Mouse (Mus musculus) monocyte, adult 2 months (primary cell): ENCODE measurements around the gene Syk.

ENCODE experiments used
- DNase-seq, 2 experiments: peaks; one replicate each; pipeline ENCODE4 v3.0.0; 2022; ENCODE audit warnings: low spot score in 2 of 2, low read depth in 1 of 2

The Syk gene

DNA sequence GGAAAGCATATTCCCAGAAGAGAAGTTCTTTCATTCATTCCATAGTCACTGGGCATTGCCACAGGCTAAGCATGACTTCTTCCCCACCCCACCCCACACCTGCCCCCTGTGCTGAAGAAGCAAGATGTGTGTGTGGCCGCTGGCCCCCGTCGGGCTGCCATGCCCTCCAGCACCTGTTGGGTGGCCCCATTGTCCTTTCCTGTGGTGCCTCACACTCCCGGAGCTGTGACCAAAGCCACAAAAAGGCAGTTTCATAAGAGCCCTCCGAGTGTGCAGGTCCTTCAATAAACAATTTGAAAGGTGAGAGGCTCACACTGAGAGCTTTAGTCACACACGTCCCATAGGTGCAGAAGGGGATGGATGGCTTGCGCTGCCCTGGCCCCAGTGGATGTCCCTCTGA is 16.2 kb upstream of the Syk start:
- DNase-seq: no peak

DNA sequence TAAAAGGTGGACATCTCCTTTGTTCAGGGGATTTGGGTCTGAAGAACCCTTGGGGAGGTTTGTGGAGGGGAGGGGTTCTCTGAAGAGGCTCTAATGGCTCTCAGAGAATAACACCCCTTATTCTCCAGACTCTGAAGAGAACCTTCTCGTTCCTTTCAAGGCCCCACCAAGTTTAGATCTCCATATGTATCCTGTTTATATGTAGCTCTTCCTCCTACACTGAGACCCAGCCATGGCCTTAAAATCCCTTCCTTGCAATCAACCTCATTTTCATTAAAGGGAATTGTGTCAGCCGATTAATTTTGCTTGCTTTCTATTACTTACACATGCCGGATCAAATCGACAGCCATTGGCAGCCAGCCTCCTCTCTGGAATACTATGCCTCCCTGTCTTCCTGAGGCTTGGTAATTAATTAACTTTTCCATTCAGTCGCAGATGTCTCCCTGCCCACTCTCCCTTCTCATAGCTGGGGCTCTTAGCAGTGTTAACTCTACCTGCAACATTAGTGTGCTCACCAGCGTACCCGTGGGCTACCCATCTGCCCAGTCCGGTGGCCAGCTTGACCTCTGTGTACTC is 13.7 kb upstream of the Syk start:
- no peak for DNase-seq

DNA sequence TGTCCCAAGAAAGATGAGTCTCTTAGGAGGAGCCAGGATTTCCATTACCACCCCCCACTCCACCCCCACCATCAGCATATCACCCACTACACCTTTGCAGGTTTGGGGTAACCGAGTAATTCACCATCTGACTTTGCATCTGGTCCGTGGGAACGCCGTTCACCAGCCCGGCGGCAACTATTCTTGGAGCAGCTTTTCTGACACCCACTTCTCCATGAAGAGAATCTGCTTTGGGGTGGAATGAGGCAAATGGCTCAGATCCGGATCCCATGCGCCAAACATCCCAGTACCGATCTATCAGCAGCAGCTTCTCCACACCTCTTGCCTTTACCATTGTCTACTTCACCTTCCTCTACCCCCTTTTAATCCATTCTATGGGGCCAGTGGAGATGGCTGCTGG is 12.7 kb upstream of the Syk start:
- no peak for DNase-seq

DNA sequence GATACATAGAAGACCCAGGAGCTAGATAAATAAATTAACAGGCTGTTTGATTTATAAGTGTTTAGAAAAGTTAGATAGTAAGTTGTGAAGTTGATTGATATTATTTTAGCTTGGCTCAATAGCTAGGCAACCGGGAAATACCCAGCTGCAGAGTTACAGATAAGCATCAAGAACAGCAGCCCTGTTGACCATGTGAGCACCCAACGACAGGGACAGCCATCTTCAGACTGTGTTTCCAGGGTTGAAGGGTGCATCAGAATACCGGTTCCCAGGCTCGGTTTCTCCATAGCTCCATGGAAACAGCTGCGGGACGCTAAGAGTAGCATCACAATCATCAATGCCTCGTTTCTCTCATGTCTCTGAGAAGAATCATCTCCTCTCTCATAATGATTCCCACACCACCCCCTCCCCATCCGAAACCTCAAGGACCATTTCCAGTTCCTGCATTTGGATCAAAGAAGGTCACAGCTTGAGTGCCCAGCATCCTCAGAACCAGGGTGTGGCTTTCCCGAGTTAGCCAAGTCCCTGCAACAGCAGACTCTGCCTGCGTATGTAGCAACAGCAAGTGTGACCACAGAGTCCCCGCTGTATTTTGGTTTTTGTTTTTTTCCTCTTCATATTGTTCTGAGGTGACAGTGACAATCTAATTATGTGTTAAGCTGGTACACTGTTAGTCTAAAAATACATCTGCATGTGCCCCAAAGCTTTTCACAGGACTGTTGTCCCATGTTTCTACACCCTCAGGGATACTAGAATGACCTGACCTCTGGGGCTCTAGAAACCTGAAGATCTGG is 11.2 kb upstream of the Syk start:
- peak; percentile 78 to 84 for DNase-seq

DNA sequence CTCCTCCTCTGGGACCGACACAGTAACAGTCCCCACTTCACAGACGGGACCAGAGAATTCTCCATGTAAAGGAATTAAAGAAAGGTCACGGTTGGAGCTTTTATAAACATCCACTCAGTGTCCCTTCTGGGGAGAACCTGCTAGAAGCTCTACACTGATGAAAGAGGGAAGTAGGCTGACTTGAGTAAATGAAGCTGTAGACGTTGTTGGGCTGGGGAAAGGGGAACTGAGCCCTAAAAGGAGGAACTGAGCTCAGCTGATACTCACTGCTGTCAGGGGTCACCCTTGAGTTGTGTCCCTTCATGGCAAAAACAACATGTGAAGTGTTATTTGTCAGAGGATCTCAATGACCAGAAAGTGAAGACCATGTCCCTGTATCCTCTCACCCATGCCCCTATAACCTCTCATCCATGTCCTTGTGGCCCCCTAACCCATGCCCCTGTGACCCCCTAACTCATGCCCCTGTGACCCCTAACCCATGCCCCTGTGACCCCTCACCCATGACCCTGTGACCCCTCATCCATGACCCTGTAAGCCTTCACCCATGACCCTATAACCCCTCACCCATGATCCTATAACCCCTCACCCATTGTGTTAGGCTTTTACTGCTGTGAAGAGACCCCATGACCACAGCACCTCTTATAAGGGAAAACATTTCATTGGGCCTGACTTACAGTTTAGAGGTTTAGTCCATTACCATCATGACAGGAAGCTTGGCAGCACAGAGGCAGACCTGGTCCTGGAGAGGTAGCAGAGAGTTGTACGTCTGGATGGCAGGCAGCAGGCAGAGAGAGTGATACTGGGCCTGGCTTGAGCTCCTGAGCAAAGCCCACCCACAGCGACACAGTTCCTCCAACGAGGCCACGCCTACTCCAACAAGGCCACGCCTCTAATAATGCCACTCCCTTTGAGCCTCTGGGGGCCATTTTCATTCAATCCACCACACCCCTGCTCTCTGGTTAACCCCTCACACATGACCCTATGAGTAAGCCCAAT is 10.2 kb upstream of the Syk start:
- peak; percentile 83 for DNase-seq

DNA sequence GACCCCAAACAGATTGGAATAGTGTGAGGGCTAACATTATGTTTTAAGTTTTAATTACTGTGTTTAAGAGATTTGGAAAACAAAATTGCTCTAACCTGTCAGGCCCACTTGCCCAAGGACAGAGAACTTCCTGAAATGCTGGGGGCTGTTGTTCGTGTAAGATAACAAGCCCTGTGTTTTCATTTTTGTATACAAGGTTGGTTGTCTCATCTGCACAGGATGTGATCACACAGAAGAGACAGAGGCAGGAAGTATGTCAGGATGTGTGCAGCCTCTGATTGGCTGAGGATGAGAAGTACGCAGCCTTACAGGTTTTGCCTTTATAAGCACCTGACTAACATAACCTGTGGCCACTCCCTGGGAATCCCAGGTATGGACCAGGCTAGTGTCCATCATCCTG is 8.7 kb upstream of the Syk start:
- DNase-seq: no peak

DNA sequence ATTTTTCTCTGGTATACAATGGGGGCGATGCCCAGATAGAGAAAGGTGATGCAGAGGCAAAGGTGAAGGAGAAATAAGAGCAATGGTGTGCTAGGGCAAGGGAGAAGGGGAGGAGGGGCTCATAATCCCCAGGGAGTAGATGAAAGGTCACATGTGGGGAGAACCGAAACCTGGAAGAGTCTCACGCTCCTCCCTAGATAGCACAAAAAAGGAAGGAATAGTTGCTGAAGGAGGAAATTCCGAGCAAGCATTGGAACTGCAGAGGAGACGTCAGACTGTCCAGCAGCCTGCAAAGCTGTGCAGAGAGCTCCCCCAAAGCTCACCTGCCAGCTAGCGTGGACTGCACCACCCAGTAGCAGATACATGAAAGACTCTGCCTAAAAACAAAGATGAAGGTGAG is 7.5 kb upstream of the Syk start:
- no peak for DNase-seq

DNA sequence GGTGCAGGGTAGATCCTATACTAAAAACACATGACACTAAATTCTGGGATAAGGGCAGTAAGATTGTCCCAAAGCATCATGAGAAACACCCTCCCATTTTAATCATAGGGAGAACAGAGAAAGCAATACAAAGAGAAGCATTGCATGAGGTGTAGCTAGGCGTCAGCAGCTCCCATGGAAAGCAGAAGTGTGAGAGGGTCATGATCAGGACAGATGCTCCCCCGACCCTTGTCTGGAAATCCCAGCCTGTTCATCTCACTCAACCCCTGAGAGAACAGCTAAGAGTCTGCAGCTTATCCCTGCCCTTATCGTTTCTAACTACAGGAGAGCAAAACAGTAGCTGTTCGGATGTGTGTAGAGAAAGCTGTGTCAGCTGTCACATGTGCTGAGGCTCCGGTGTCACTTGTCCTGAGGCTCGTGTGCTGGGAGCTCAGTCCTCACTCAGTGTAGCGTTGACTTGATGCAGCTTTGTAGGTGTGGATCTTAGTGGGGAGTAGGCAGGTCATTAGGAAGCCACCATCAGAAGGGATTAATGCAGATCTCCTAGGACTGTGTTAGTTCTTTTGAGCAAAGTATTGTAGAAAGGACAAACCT is 6.9 kb upstream of the Syk start:
- peak in 1 of 2 experiments; percentile 42 for DNase-seq

DNA sequence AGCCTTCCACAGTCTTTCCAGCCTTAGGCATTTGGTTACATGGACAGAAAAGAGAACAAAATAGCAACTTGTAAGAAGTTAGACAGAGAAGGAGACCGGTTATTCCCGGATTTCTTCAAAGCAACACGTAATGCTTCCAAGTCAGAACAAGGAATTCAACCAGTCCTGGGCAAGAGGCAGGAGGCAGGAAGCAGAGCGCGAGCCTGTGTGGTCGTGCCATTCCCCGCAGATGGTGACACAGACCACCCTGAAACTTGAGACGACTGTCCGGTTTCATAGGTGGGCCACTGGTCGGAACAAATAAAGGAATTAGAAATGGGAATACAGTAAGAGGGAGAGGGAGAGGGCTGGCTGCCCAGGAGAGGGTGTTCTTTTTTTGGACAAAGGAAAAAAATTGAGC is 6.1 kb upstream of the Syk start:
- no peak for DNase-seq

DNA sequence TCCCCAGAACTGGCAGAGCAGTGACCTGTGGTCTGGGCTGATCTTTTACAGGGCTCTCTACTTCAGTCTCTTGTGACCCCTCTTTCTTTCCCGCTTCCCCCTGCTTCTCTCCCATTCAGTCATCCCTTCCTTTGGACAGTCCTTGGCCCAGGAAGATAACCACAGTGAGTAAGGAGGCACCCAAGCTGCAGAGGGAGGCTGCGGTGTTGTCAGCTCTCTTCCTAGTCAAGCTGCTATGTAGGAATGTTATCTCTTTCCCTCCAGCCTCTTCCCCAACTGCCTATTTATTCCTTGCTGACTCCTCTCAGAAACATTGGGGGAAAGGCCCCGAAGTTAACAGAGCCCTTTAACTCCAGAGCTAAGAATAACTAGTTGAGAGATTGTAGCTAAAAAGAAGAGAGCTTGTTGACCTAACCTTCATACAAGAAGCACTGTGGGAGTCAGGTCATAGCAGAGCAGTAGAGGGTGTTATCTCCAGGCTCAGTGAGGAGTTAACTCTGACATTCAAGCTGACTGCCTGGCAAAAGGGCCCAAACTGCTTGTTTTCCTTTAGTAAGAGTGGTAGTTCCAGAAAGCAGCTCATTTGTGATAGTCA is 5.5 kb upstream of the Syk start:
- no peak for DNase-seq

DNA sequence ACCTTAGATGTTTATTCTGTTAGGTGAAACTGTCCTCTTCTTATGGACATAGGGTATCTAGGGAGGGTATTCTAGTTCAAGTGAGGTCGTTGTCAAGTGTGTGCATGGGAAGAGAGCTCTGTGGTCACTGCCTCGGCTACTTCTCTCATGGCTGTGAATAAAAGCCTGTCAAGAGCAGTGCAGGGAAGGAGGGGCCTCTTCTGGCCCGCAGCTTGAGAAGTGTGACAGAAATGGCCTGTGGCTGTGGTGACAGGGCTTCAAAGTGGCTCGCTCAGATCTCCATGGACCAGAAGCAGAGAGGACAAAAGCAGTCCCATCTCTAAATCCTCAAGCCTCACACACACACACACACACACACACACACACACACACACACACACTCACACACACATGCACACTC is 5.0 kb upstream of the Syk start:
- no peak for DNase-seq

DNA sequence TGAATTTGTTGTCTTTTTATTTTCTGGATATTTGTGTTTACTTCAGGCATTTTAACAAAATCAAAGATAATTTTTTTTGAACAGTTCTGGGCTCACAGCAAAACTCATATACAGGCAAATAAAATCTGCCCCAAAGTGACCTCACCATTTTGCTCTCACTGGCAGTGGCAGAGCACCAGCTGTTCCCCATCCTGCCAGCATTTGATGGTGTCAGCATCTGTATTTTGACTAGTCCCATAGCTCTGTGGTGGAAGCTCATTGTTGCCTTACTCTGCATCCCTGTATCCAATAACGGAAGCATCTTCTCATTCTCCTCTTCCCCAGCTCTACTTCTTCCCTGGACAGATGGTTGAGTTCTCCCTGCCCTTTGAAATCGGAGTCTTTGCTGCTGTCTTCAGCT is 4.2 kb upstream of the Syk start:
- DNase-seq: no peak

DNA sequence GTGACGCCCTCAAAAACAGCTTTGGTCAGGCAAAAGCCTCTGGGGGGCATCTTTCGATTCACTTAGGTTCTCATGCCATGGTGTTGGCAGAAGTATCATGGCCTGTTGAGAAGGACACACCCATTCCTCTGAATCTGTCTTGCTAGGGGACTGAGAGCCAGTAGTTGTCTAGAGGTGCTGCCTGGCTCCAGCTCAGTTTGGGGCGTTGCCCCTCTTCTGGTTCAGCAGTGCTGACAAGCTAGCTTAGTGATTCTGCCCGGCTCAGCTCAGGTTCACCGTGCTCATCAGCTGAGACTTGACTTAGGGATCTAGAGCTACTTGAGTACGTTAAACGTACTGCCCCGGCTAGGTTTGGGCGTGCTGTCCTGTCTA is 481 bp upstream of the Syk start:
- no peak for DNase-seq

DNA sequence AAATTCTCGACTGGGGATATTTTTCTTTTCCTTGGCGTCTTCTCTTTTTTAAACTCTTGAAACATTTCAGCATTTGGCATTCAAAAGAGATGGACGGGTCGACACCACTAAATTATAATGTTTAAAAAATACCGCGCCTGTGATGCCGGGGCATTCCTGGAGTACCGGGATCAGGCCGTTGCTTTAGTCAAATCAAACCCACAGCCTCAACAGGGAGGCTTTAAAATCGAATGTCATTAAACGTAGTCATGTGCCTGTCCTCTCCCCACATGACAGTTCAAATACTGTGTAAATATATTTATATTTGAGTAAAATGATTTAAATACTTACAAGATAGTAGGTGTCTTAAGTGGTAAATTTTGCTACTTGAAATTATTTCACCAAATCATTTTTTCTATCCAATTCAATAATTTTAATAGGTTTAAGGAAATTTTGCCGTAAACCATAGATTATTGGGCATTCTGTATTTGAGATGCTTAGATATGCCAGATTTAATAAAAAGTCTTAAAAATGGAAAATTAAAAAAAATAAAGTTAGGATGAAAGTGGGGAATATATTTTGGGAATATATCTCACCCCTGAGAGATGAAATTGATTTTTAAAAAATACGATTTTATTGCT is 1.1 kb downstream of the Syk start:
- DNase-seq: no peak

DNA sequence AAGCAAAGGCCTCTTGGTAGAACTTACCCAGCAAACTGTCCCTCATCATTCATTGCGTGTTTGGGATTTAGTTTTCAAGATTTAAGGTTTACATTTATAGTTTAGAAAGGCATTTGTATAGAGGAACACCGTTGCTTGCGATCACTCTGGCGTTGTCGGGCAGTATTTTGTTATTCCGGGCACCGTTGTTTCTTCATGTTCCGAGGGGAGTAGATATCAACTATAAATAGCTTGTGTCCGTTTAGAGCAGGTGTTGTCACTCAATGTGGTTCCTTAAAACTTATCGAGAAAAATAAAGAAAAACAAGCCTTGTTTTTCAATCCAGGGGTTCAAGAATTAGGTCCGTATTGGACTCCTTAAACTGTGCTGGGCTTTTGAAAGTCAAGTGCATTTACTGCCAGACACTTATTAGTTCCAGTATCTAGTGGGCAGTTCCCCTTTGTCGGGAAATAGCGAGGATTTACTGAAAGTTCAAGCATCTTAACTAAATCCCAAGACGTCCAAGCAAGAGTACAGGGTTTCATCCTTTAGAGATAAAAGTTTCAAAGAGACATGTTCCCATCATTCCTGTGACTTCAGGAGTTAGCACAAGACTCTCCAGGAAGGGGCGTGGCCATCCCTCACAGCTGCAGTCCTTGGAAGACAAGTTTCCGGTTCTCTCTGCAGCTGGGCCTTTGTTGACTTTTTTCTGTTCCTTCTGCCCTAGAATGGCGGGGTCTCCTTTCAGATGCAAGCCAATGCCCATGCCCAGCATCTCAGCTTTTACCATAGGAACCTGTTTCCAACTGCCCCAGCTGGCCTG is 1.9 kb downstream of the Syk start:
- DNase-seq: no peak

DNA sequence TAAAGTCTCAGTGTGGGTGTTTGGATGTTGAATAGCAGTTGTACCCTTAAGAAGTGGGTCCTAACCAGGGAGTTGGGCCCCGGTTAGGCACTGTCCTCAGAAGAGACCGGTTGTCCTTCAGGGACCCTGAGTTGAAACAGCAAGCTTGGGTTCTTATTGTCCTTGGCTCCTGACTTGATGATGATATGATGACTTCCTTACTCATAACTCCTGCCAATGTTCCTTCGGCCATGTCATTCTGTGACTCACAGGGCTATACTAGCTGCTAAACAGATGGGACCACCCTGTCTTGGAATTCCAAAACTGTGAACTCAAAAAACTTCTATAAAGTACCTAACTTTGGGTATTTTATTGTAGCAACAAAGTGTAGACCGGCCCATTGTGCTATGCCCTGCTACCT is 4.8 kb downstream of the Syk start:
- DNase-seq: no peak

DNA sequence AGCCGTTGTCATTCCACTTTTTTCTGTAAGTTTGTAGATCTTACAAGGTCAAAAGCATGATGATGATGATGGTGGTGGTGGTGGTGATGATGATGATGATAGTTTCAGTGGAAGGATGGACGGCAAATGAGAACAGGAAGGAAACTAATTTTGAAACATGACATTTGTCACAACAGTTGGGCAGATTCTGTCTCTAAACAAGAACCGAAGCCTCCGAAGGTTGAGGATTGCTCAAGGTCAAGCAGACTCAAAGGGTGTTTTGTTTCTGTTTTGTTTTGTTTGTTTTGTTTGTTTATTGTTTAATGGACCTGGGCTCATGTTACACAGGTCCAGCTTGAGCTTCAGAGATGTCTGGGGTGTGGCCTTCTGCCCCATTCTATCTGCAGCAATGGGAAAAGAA is 6.1 kb downstream of the Syk start:
- DNase-seq: no peak

DNA sequence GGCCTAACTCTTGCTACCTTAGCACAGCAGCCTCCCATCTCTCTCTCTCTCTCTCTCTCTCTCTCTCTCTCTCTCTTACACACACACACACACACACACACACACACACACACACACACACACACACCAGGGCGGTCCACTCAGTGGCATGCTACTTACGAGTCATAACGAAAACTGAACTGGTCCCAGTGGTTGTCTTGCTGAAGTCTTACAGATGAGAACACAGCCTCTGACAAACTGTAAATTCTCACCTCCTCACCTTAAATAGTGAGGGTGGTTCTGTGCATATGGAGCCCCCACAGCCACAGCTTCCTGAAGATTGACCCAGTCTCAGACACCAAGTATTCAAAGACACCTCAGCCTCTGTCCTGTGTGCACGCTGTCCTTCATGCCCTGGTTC is 8.9 kb downstream of the Syk start:
- DNase-seq: no peak

DNA sequence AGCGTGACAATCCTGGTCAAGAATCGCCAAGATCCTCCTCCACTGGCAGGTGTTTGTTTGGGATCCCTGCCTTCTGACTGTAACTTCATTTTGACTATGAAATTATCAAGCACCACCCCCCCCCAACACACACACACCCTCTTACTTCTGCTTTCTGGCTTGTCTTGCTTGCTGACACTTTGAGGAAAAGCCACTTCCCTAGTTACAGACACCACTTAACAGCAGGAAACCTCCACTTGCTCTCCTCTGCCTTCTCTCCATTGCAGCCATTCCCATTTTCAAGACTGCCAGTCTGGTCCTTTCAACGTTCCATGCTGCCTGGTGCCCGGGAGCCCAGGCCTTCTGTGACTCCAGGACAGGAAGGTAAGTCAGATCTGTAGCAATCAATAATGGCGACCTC is 13.7 kb downstream of the Syk start:
- DNase-seq: peak in 1 of 2 experiments; percentile 47

DNA sequence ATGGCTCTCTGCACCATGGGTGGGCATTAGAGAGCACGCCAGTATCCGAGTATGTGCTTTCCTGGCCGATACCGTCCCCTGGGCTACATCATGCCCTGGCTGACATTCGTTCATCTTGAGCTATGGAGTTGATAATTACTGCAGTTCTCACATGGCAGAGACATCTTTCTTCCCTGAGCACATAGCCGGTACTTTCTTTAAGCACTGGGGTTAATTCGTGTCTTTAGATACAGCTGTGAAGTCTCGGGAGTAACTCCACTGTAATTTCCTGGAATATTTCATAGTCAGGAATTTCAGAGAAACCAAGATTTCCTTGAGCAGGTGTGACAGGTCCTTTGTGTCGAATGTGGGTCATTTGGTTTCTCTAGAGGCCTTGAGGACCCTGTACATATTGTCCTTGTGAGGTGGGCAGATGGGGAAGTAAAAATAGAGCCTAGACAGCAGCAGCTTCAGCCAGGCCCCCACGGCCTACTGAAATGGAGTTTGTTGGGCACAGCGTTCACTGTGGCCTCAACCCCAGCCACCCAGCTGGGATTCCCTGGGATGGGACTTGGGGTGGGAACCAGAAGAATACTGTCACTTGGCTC is 14.2 kb downstream of the Syk start:
- no peak for DNase-seq
